Mouse (Mus musculus) cerebellum, postnatal 14 days (tissue): ENCODE data around the gene Tspan17.

ENCODE experiments used
- DNase-seq, 2 experiments: peaks; one replicate each; pipeline ENCODE4 v3.0.0; 2021; ENCODE audit warnings: mixed read lengths in 2 of 2

The Tspan17 gene

GRCm38 (mm10) chr13:54806434-54806976, 17.3 kb downstream of the Tspan17 start:
- DNase-seq = no peak

GRCm38 (mm10) chr13:54808067-54808466, 18.9 kb downstream of the Tspan17 start:
- no peak for DNase-seq

- DNase-seq = no peak
Observed at GRCm38 (mm10) chr13:54811476-54811875, 22.3 kb downstream of the Tspan17 start.

- no peak for DNase-seq
Observed at GRCm38 (mm10) chr13:54813381-54813780, 24.2 kb downstream of the Tspan17 start.

GRCm38 (mm10) chr13:54818399-54819254, 29.4 kb downstream of the Tspan17 start:
- no peak for DNase-seq

- no peak for DNase-seq
Observed at GRCm38 (mm10) chr13:54821106-54821505, 31.9 kb downstream of the Tspan17 start.

- DNase-seq = no peak
Observed at GRCm38 (mm10) chr13:54821931-54822330, 32.8 kb downstream of the Tspan17 start.

GRCm38 (mm10) chr13:54824111-54824931, 35.1 kb downstream of the Tspan17 start:
- peak; percentile 91 to 95 for DNase-seq

GRCm38 (mm10) chr13:54827992-54828391, 38.8 kb downstream of the Tspan17 start:
- DNase-seq = no peak

- no peak for DNase-seq
Observed at GRCm38 (mm10) chr13:54828508-54828907, 39.3 kb downstream of the Tspan17 start.

GRCm38 (mm10) chr13:54829450-54829849, 40.3 kb downstream of the Tspan17 start:
- no peak for DNase-seq

- peak; percentile 51 to 57 for DNase-seq
Observed at GRCm38 (mm10) chr13:54836351-54837030, 47.3 kb downstream of the Tspan17 start.

- peak; percentile 35 to 42 for DNase-seq
Observed at GRCm38 (mm10) chr13:54837061-54837460, 47.9 kb downstream of the Tspan17 start.

GRCm38 (mm10) chr13:54837471-54837889, 48.3 kb downstream of the Tspan17 start:
- DNase-seq = peak; percentile 73 to 82

GRCm38 (mm10) chr13:54838540-54838939, 49.4 kb downstream of the Tspan17 start:
- DNase-seq = no peak

- DNase-seq = no peak
Observed at GRCm38 (mm10) chr13:54839211-54839610, 50.0 kb downstream of the Tspan17 start.

- DNase-seq = no peak
Observed at GRCm38 (mm10) chr13:54844579-54844978, 55.4 kb downstream of the Tspan17 start.
